Mouse (Mus musculus): Measurements from ENCODE around the gene Asb16. TPM values are rescaled to one million over a fixed set of nuclear protein-coding genes. Genes with fewer than 3 reads are reported as not detected.

The Asb16 gene
- not detected for polyA plus RNA-seq (2014; fragmentation: Illumina TruSeq; extraction: RNeasy Lipid Tissue Mini Kit (QIAGEN cat#74804); ENCODE audit: insufficient read depth, low read depth, low replicate concordance)

GRCm38 (mm10) chr11:102268520-102269244 is at the start of gene Asb16:
Gene Asb16, plus strand, starts transcription at chr11:102268743.

GRCm38 (mm10) chr11:102230006-102230741 is 38.4 kb upstream of the Asb16 start, which contains the start of gene Hdac5:
Gene Hdac5, minus strand, starts transcription at chr11:102230166.

GRCm38 (mm10) chr11:102248630-102249230 is 19.8 kb upstream of the Asb16 start, which contains the start of gene BC030867:
Gene BC030867, plus strand, starts transcription at chr11:102248882.

GRCm38 (mm10) chr11:102284501-102285094 is 16.1 kb downstream of the Asb16 start, which contains the start of gene Tmub2:
Gene Tmub2, plus strand, starts transcription at chr11:102284931.

GRCm38 (mm10) chr11:102296491-102297472 is 28.2 kb downstream of the Asb16 start, which contains the start of gene Atxn7l3:
Gene Atxn7l3, minus strand, starts transcription at chr11:102296631.

GRCm38 (mm10) chr11:102319410-102319792 is 50.9 kb downstream of the Asb16 start, which contains the start of gene Ubtf:
Gene Ubtf, minus strand, starts transcription at chr11:102319742.

Other genes with a start within 250 kb of the Asb16 start
- gene Mpp3, start 240.3 kb upstream of the Asb16 start, polyA plus RNA-seq (2014; fragmentation: Illumina TruSeq; extraction: RNeasy Lipid Tissue Mini Kit (QIAGEN cat#74804); ENCODE audit: insufficient read depth, low read depth, low replicate concordance): 1.9 TPM
- gene Cd300lg, start 227.2 kb upstream of the Asb16 start, polyA plus RNA-seq (2014; fragmentation: Illumina TruSeq; extraction: RNeasy Lipid Tissue Mini Kit (QIAGEN cat#74804); ENCODE audit: insufficient read depth, low read depth, low replicate concordance): 11.4 TPM
- gene Mpp2, start 180.2 kb upstream of the Asb16 start, polyA plus RNA-seq (2014; fragmentation: Illumina TruSeq; extraction: RNeasy Lipid Tissue Mini Kit (QIAGEN cat#74804); ENCODE audit: insufficient read depth, low read depth, low replicate concordance): 3.7 TPM
- gene Ppy, start 167.4 kb upstream of the Asb16 start, polyA plus RNA-seq (2014; fragmentation: Illumina TruSeq; extraction: RNeasy Lipid Tissue Mini Kit (QIAGEN cat#74804); ENCODE audit: insufficient read depth, low read depth, low replicate concordance): 2.6 TPM
- gene Pyy, start 160.9 kb upstream of the Asb16 start, polyA plus RNA-seq (2014; fragmentation: Illumina TruSeq; extraction: RNeasy Lipid Tissue Mini Kit (QIAGEN cat#74804); ENCODE audit: insufficient read depth, low read depth, low replicate concordance): not detected
- gene Nags, start 123.2 kb upstream of the Asb16 start, polyA plus RNA-seq (2014; fragmentation: Illumina TruSeq; extraction: RNeasy Lipid Tissue Mini Kit (QIAGEN cat#74804); ENCODE audit: insufficient read depth, low read depth, low replicate concordance): not detected
- 11.7 TPM for gene Tmem101, start 112.3 kb upstream of the Asb16 start, polyA plus RNA-seq (2014; fragmentation: Illumina TruSeq; extraction: RNeasy Lipid Tissue Mini Kit (QIAGEN cat#74804); ENCODE audit: insufficient read depth, low read depth, low replicate concordance)
- gene Lsm12, start 83.4 kb upstream of the Asb16 start, polyA plus RNA-seq (2014; fragmentation: Illumina TruSeq; extraction: RNeasy Lipid Tissue Mini Kit (QIAGEN cat#74804); ENCODE audit: insufficient read depth, low read depth, low replicate concordance): 14.7 TPM
- gene G6pc3, start 79.1 kb upstream of the Asb16 start, polyA plus RNA-seq (2014; fragmentation: Illumina TruSeq; extraction: RNeasy Lipid Tissue Mini Kit (QIAGEN cat#74804); ENCODE audit: insufficient read depth, low read depth, low replicate concordance): 23.3 TPM
- 49.2 TPM for gene Hdac5, start 38.6 kb upstream of the Asb16 start, polyA plus RNA-seq (2014; fragmentation: Illumina TruSeq; extraction: RNeasy Lipid Tissue Mini Kit (QIAGEN cat#74804); ENCODE audit: insufficient read depth, low read depth, low replicate concordance)
- gene BC030867, start 19.9 kb upstream of the Asb16 start, polyA plus RNA-seq (2014; fragmentation: Illumina TruSeq; extraction: RNeasy Lipid Tissue Mini Kit (QIAGEN cat#74804); ENCODE audit: insufficient read depth, low read depth, low replicate concordance): not detected
- 29.4 TPM for gene Tmub2, start 16.2 kb downstream of the Asb16 start, polyA plus RNA-seq (2014; fragmentation: Illumina TruSeq; extraction: RNeasy Lipid Tissue Mini Kit (QIAGEN cat#74804); ENCODE audit: insufficient read depth, low read depth, low replicate concordance)
- gene Atxn7l3, start 27.9 kb downstream of the Asb16 start, polyA plus RNA-seq (2014; fragmentation: Illumina TruSeq; extraction: RNeasy Lipid Tissue Mini Kit (QIAGEN cat#74804); ENCODE audit: insufficient read depth, low read depth, low replicate concordance): 19.6 TPM
- 47.0 TPM for gene Ubtf, start 51.0 kb downstream of the Asb16 start, polyA plus RNA-seq (2014; fragmentation: Illumina TruSeq; extraction: RNeasy Lipid Tissue Mini Kit (QIAGEN cat#74804); ENCODE audit: insufficient read depth, low read depth, low replicate concordance)
- gene Slc4a1, start 97.5 kb downstream of the Asb16 start, polyA plus RNA-seq (2014; fragmentation: Illumina TruSeq; extraction: RNeasy Lipid Tissue Mini Kit (QIAGEN cat#74804); ENCODE audit: insufficient read depth, low read depth, low replicate concordance): 0.11 TPM
- 1.3 TPM for gene Rundc3a, start 124.7 kb downstream of the Asb16 start, polyA plus RNA-seq (2014; fragmentation: Illumina TruSeq; extraction: RNeasy Lipid Tissue Mini Kit (QIAGEN cat#74804); ENCODE audit: insufficient read depth, low read depth, low replicate concordance)
- gene Slc25a39, start 139.2 kb downstream of the Asb16 start, polyA plus RNA-seq (2014; fragmentation: Illumina TruSeq; extraction: RNeasy Lipid Tissue Mini Kit (QIAGEN cat#74804); ENCODE audit: insufficient read depth, low read depth, low replicate concordance): 98.9 TPM
- 134 TPM for gene Grn, start 161.6 kb downstream of the Asb16 start, polyA plus RNA-seq (2014; fragmentation: Illumina TruSeq; extraction: RNeasy Lipid Tissue Mini Kit (QIAGEN cat#74804); ENCODE audit: insufficient read depth, low read depth, low replicate concordance)
- gene Fam171a2, start 178.9 kb downstream of the Asb16 start, polyA plus RNA-seq (2014; fragmentation: Illumina TruSeq; extraction: RNeasy Lipid Tissue Mini Kit (QIAGEN cat#74804); ENCODE audit: insufficient read depth, low read depth, low replicate concordance): 1.7 TPM
- gene Itga2b, start 201.4 kb downstream of the Asb16 start, polyA plus RNA-seq (2014; fragmentation: Illumina TruSeq; extraction: RNeasy Lipid Tissue Mini Kit (QIAGEN cat#74804); ENCODE audit: insufficient read depth, low read depth, low replicate concordance): 6.9 TPM

Data from lung, adult 10 weeks (tissue).